Mouse (Mus musculus) ZHBTc4 (cell line): ENCODE data around the gene Rtl6.

Experiments
- DNase-seq: peaks from one replicate; pipeline ENCODE4 v3.0.0-alpha.2; 2011; ENCODE audit warnings: low read depth, low spot score

Rtl6 gene

GRCm38 (mm10) chr15:84537117-84537516 is 20.5 kb downstream of the Rtl6 start:
- no peak for DNase-seq

DNA sequence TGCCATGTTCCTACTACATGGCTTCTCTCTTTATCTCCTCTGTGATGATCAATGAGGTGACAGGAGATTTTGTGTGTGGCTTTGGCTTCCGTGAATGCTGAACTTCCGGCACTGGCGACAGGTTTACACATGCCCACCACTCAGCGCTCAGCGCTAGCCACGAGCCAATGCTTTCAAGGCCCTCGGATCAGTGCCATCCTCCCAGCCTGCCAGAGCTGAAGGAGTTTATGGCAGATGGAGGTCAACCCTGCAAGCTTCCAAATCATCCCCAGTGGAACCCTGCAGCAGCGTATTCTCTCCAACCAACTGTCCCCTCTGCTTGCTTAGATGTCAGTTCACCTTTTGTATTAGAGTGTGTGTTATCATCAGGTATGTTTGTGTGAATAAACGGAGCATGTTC is 21.0 kb downstream of the Rtl6 start:
- no peak for DNase-seq

- DNase-seq: peak; percentile 61
These were observed 21.7 kb downstream of the Rtl6 start for GRCm38 (mm10) chr15:84535953-84536352.

DNA sequence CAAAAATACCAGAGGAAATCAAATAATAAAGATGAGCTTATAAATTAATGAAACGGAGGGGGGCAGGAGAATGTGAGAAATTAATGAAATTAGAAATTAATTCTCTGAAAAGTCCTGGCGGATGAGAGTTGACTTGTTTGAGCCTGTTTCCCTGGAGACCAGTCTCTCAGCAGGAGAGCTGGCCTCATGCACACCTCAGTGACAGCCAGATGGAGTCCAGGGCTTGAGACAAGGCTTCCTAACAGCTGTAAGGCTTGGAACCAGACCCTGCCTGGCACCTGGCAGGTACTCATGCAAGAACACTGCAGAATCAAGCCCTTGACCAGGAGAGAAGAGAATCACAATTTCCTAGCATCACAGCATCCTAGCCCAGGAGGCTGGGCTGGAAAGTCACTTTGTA is 25.4 kb downstream of the Rtl6 start:
- no peak for DNase-seq

DNA sequence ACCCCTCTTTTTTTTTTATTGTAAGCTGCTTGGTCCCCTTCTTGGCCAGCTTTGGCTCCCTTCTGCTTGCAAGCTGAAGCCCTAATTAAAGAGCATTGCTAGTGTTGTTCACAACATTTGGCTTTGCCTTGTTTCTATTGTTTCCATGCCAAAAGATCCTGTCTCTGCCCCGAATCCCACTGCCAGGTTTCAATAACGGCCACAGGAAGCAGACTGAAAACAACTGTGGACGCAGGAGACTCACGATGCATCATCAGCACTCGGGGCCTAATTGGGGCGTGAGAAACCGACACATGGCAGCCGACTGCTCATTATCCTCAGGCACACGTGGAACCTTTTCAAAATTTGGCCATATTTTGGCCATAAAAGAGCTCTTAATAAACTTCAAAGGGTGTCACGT is 26.1 kb downstream of the Rtl6 start:
- no peak for DNase-seq

- DNase-seq: no peak
These were observed 30.7 kb downstream of the Rtl6 start for GRCm38 (mm10) chr15:84526921-84527320.

DNA sequence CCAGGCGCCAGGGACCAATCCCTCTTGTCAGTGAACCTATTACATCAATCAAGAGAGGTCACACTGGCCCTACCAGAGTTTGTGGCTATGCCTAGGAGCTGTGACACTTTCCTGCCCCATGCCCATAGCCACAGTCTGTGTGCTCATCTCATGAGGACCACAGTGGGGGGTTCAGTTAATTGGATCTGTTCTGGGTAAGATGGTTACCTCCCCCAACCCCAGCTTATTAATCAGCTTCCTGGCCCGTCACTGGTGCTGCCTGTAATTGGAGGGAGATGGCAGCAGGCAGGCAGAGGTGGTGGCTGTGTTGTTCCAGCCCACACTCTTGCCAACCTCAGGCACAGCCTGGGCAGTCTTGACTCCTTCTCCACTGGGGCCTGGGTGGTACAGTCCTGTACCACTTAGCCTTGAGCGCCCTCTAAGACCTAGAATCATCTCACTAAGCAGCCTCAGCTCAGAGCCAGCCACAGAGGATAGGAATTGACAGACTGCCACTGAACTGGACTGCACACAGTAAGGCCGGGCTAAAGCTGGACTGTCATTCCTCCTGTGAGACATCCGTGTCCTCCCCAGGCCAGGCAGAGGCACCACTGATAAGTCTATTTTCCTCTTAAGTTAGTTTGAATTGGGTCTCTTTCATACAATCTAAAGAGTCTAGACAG is 32.3 kb downstream of the Rtl6 start:
- DNase-seq: no peak

DNA sequence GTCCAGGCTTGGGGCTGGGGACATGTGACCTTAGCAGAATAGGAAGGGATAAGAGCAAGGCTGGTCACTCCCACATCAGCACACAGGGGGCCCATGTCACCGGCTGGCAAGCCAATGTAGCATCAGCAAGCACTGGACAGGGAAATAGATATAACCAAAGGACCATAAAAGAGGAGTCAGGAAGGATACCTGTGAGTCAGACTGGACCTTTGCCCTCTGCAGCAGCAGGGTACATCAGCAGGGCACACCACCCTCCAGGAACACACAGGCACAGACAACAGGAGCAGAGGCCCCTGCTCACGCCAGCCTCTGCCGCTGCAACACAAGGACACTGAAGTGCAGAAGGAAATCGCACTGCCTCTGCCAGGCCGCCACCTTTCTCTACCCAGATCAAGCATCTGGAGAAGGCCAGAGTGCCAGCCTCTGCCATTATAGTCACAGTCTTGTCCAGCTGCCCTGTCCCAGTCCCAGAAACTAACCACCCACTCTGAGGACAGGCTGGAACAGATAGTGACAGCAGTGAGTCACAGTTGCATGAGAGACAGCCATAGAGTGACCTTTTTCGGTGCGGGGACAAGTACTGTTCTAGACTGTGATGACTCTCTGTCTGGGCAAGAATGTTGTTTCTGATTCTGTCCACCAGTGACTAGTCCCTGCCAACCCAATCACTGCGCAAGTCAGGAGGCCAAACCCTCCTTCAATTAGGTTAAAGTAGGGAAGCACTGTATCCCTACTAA is 34.5 kb downstream of the Rtl6 start:
- DNase-seq: no peak

- DNase-seq: no peak
These were observed 36.1 kb downstream of the Rtl6 start for GRCm38 (mm10) chr15:84521486-84521885.

GRCm38 (mm10) chr15:84518540-84518939 is 39.1 kb downstream of the Rtl6 start:
- no peak for DNase-seq

GRCm38 (mm10) chr15:84512626-84513296 is 44.9 kb downstream of the Rtl6 start:
- DNase-seq: peak; percentile 19

GRCm38 (mm10) chr15:84509981-84510380 is 47.6 kb downstream of the Rtl6 start:
- peak; percentile 75 for DNase-seq

DNA sequence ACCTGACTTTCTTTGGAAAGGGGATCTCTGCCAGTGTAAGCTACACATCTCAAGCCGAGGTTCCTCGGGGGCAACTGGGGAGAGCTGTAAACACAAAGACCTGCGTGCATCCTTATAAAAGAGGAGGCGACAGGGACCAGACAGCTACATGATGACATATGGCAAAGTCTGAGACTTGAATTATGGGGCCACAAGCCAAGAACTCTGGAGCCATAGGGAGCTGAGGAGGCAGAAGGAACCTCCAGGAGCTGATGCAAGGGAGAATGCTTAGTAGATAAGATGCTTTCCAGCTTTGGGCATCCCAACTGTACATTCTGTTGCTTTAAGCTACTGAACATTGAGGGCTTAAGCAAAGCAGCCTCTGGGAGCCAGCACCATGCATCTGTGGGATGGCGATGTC is 48.5 kb downstream of the Rtl6 start:
- DNase-seq: no peak

DNA sequence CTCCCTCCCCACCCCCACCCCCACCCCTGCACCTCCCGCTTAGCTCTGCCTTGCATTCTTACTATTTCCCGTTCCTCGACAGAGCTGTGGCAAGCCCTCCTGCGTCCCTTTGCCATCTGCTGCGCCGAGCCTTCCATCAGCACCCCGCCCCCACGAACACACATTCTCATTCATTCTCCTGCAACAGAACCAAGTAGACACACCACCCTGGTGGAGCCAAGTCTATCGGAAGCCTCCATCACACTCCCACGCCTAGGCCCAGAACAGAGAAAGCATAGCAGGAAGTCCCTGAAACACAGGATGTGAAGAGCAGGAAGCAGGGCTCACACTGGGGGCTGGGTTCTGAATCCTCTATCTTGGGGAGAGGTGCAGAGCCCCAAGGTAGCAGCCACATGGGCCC is 51.6 kb downstream of the Rtl6 start:
- DNase-seq: no peak

DNA sequence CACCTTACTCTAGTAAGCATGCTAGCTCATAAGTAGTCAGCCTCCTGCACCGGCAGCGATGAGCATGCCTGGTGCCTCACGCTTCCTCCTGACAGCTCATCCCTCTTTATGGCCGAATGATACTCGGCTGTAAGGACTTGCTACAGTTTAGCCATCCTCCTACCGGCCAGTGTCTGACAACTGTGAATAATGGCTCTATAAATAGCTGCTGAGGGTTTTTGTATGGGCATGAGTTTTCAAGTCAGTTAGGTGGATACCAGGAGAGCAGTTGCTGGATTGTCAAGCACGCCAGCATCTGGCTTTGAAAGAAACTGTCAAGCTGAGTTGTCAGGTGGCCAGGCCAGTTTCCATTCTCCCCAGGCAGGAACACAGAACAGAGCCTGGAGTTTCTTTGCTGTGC is 52.7 kb downstream of the Rtl6 start:
- no peak for DNase-seq
